Mouse (Mus musculus): ENCODE results near the gene Clk3. TPM values are rescaled to one million over a fixed set of nuclear protein-coding genes. Genes with fewer than 3 reads are reported as not detected.

Clk3 gene
- polyA plus RNA-seq (2015; fragmentation: Nextera tagmentation; extraction: Ambion mirVana), result 77.3 and 82.8 TPM in 2 replicates

GRCm38 (mm10) chr9:57765364-57766351 is at the start of gene Clk3:
Gene Clk3, minus strand, starts transcription at chr9:57765860.
- ATAC-seq (ENCODE audit: low FRiP score, low read depth), result peak; percentile 73
- peak within 1 kb of the TSS; percentile 96 for H3K4me2 ChIP-seq (replicated peaks)
- H3K36me3 ChIP-seq, result peaks cover 12% of the 10 kb centered on the region
- H3K27ac ChIP-seq, result peak within 1 kb of the TSS; percentile 98
- H3K27me3 ChIP-seq, result no peaks in the 10 kb centered on the region
- H3K4me3 ChIP-seq, result peak within 1 kb of the TSS; percentile 93
- H3K9ac ChIP-seq, result peak within 1 kb of the TSS; percentile 97
- H3K9me3 ChIP-seq, result no peaks in the 10 kb centered on the region
- under 1% methylated on average over 88 of the region's 93 CpGs for WGBS
- H3K4me1 ChIP-seq, result peaks cover 37% of the 10 kb centered on the region

GRCm38 (mm10) chr9:57814866-57815265 is 49.2 kb upstream of the Clk3 start:
- Histone ChIP-seq H3K9me3 (no peaks in the 10 kb centered on the region), H3K27me3 (no peaks in the 10 kb centered on the region), H3K36me3 (no peaks in the 10 kb centered on the region), H3K27ac (no peak overlapping the region; the same call in 1 of the 2 replicates), H3K9ac (no peak overlapping the region), H3K4me3 (no peak overlapping the region), H3K4me2 (replicated peaks) (no peak overlapping the region), H3K4me1 (peaks cover 77% of the 10 kb centered on the region)
- no peak for ATAC-seq (ENCODE audit: low FRiP score, low read depth)
- 20% methylated on average over 3 of the region's 3 CpGs for WGBS

- peaks cover 83% of the 10 kb centered on the region for H3K4me1 ChIP-seq
- no peak for ATAC-seq (ENCODE audit: low FRiP score, low read depth)
- no peak overlapping the region for H3K4me2 ChIP-seq (replicated peaks)
- 19% methylated on average over 1 of the region's 1 CpGs for WGBS
- no peak overlapping the region for H3K4me3 ChIP-seq
- H3K27me3 ChIP-seq, result no peaks in the 10 kb centered on the region
- no peaks in the 10 kb centered on the region for H3K36me3 ChIP-seq
- H3K9ac ChIP-seq, result no peak overlapping the region
- no peak overlapping the region for H3K27ac ChIP-seq
- H3K9me3 ChIP-seq, result no peaks in the 10 kb centered on the region
These were observed 48.4 kb upstream of the Clk3 start for GRCm38 (mm10) chr9:57814014-57814413.

- Histone ChIP-seq H3K27ac (no peak overlapping the region), H3K36me3 (no peaks in the 10 kb centered on the region), H3K4me1 (peaks cover 83% of the 10 kb centered on the region), H3K27me3 (no peaks in the 10 kb centered on the region), H3K4me3 (no peak overlapping the region), H3K4me2 (replicated peaks) (peak overlapping the region; percentile 12; the same call in 1 of the 2 replicates), H3K9ac (no peak overlapping the region), H3K9me3 (no peaks in the 10 kb centered on the region)
- ATAC-seq (ENCODE audit: low FRiP score, low read depth), result no peak
- WGBS, result 16% methylated on average over 8 of the region's 8 CpGs
These were observed 46.4 kb upstream of the Clk3 start for GRCm38 (mm10) chr9:57811793-57812733.

GRCm38 (mm10) chr9:57810691-57811090 is 45.0 kb upstream of the Clk3 start:
- Histone ChIP-seq H3K9me3 (no peaks in the 10 kb centered on the region), H3K36me3 (no peaks in the 10 kb centered on the region), H3K27ac (no peak overlapping the region), H3K4me1 (peaks cover 83% of the 10 kb centered on the region), H3K4me2 (replicated peaks) (no peak overlapping the region), H3K9ac (no peak overlapping the region), H3K4me3 (no peak overlapping the region), H3K27me3 (no peaks in the 10 kb centered on the region)
- ATAC-seq (ENCODE audit: low FRiP score, low read depth), result no peak
- 72% methylated on average over 3 of the region's 3 CpGs for WGBS

- H3K27me3 ChIP-seq, result 0 out of 2 replicates have a peak, but pooled peaks cover 4% of the 10 kb centered on the region
- peaks cover 65% of the 10 kb centered on the region for H3K4me1 ChIP-seq
- H3K27ac ChIP-seq, result no peak overlapping the region
- no peaks in the 10 kb centered on the region for H3K9me3 ChIP-seq
- H3K9ac ChIP-seq, result 0 out of 2 replicates have a peak overlapping the region, but pooled peaks have one; percentile 19
- ATAC-seq (ENCODE audit: low FRiP score, low read depth), result no peak
- peak overlapping the region; percentile 27; the same call in 1 of the 2 replicates for H3K4me2 ChIP-seq (replicated peaks)
- no peak overlapping the region for H3K4me3 ChIP-seq
- WGBS, result 18% methylated on average over 5 of the region's 5 CpGs
- no peaks in the 10 kb centered on the region for H3K36me3 ChIP-seq
These were observed 43.2 kb upstream of the Clk3 start for GRCm38 (mm10) chr9:57808771-57809310.

- no peak overlapping the region for H3K4me3 ChIP-seq
- H3K4me1 ChIP-seq, result peaks cover 59% of the 10 kb centered on the region
- H3K9me3 ChIP-seq, result no peaks in the 10 kb centered on the region
- H3K4me2 ChIP-seq (replicated peaks), result no peak overlapping the region
- H3K27ac ChIP-seq, result 0 out of 2 replicates have a peak overlapping the region, but pooled peaks have one; percentile 1
- WGBS, result 25% methylated on average over 4 of the region's 4 CpGs
- H3K9ac ChIP-seq, result no peak overlapping the region
- 0 out of 2 replicates have a peak, but pooled peaks cover 4% of the 10 kb centered on the region for H3K27me3 ChIP-seq
- 0 out of 2 replicates have a peak, but pooled peaks have one; percentile 48 for ATAC-seq (ENCODE audit: low FRiP score, low read depth)
- H3K36me3 ChIP-seq, result no peaks in the 10 kb centered on the region
These were observed 41.6 kb upstream of the Clk3 start for GRCm38 (mm10) chr9:57807174-57807651.

GRCm38 (mm10) chr9:57806066-57806481 is 40.4 kb upstream of the Clk3 start:
- no peaks in the 10 kb centered on the region for H3K9me3 ChIP-seq
- H3K9ac ChIP-seq, result no peak overlapping the region
- 0 out of 2 replicates have a peak, but pooled peaks cover 4% of the 10 kb centered on the region for H3K27me3 ChIP-seq
- WGBS, result 15% methylated on average over 1 of the region's 1 CpGs
- H3K36me3 ChIP-seq, result no peaks in the 10 kb centered on the region
- H3K4me2 ChIP-seq (replicated peaks), result no peak overlapping the region
- peaks cover 52% of the 10 kb centered on the region for H3K4me1 ChIP-seq
- H3K4me3 ChIP-seq, result no peak overlapping the region
- ATAC-seq (ENCODE audit: low FRiP score, low read depth), result no peak
- H3K27ac ChIP-seq, result no peak overlapping the region

- Histone ChIP-seq H3K9me3 (no peaks in the 10 kb centered on the region), H3K36me3 (no peaks in the 10 kb centered on the region), H3K9ac (no peak overlapping the region), H3K4me2 (replicated peaks) (no peak overlapping the region), H3K27ac (no peak overlapping the region), H3K4me3 (no peak overlapping the region), H3K27me3 (0 out of 2 replicates have a peak, but pooled peaks cover 4% of the 10 kb centered on the region), H3K4me1 (peaks cover 52% of the 10 kb centered on the region)
- 72% methylated on average over 10 of the region's 10 CpGs for WGBS
- no peak for ATAC-seq (ENCODE audit: low FRiP score, low read depth)
These were observed 39.6 kb upstream of the Clk3 start for GRCm38 (mm10) chr9:57805087-57805737.

GRCm38 (mm10) chr9:57803839-57804238 is 38.2 kb upstream of the Clk3 start:
- Histone ChIP-seq H3K9me3 (no peaks in the 10 kb centered on the region), H3K27ac (no peak overlapping the region), H3K27me3 (0 out of 2 replicates have a peak, but pooled peaks cover 4% of the 10 kb centered on the region), H3K9ac (no peak overlapping the region), H3K4me2 (replicated peaks) (no peak overlapping the region), H3K4me1 (peaks cover 47% of the 10 kb centered on the region), H3K36me3 (no peaks in the 10 kb centered on the region), H3K4me3 (no peak overlapping the region)
- WGBS, result 9% methylated on average over 4 of the region's 4 CpGs
- no peak for ATAC-seq (ENCODE audit: low FRiP score, low read depth)

- Histone ChIP-seq H3K9me3 (no peaks in the 10 kb centered on the region), H3K9ac (no peak overlapping the region), H3K27ac (no peak overlapping the region), H3K4me2 (replicated peaks) (no peak overlapping the region), H3K4me1 (peaks cover 47% of the 10 kb centered on the region), H3K4me3 (no peak overlapping the region), H3K27me3 (0 out of 2 replicates have a peak, but pooled peaks cover 4% of the 10 kb centered on the region), H3K36me3 (peaks cover under 1% of the 10 kb centered on the region; the same call in 1 of the 2 replicates)
- no peak for ATAC-seq (ENCODE audit: low FRiP score, low read depth)
- 28% methylated on average over 3 of the region's 3 CpGs for WGBS
These were observed 37.4 kb upstream of the Clk3 start for GRCm38 (mm10) chr9:57803047-57803446.
